Mouse (Mus musculus) intestine, embryonic 14.5 days (tissue): ENCODE results near the gene Higd1c. TPM values are rescaled to one million over a fixed set of nuclear protein-coding genes. Genes with fewer than 3 reads are reported as not detected.
A peak's percentile ranks its signal among the peaks of the same experiment; 100 is the strongest.
"Not testable (repeated sequence)": the region's sequence is repeated elsewhere in the genome, so short reads cannot be mapped to it uniquely, and the experiment has no call there.

ENCODE experiments used
- ATAC-seq: fragments of 200-750 bp; cut with Nextera tagmentation; replicated peaks from 2 replicates; pipeline ENCODE4 v1.8.0; 2017; ENCODE audit warnings: low read depth, moderate number of reproducible peaks, moderate TSS enrichment, moderate library complexity; ENCODE audit not compliant: low FRiP score, low TSS enrichment
- DNase-seq: peaks from one replicate; pipeline ENCODE4 v3.0.0-alpha.2; 2018; ENCODE audit warnings: low spot score
- H3K27ac ChIP-seq: fragments of 300-500 bp; sonication (generic); 2 replicates; pipeline ENCODE4 v1.5.1; 2014; ENCODE audit warnings: low read depth, mild to moderate bottlenecking, control low read depth
- H3K27me3 ChIP-seq: fragments of 300-500 bp; sonication (generic); replicated peaks from 2 replicates; pipeline ENCODE4 v1.6.1; 2014; ENCODE audit warnings: low read length, control low read depth; ENCODE audit not compliant: control insufficient read depth, insufficient read depth
- H3K36me3 ChIP-seq: fragments of 300-500 bp; sonication (generic); 2 replicates; pipeline ENCODE4 v1.6.1; 2014; ENCODE audit warnings: low read length, control low read depth; ENCODE audit not compliant: control insufficient read depth, insufficient read depth
- H3K4me1 ChIP-seq: fragments of 300-500 bp; sonication (generic); replicated peaks from 2 replicates; pipeline ENCODE4 v1.6.1; 2014; ENCODE audit warnings: low read length, control low read depth, mixed read lengths; ENCODE audit not compliant: control insufficient read depth, insufficient read depth
- H3K4me2 ChIP-seq: fragments of 300-500 bp; sonication (generic); 2 replicates; pipeline ENCODE4 v1.6.1; 2014; ENCODE audit warnings: low read length
- H3K4me3 ChIP-seq: fragments of 300-500 bp; sonication (generic); 2 replicates; pipeline ENCODE4 v1.5.1; 2014; ENCODE audit warnings: low read depth, low read length, control low read depth, mixed read lengths
- H3K9ac ChIP-seq: fragments of 300-500 bp; sonication (generic); 2 replicates; pipeline ENCODE4 v1.6.1; 2014; ENCODE audit warnings: mild to moderate bottlenecking, low read length
- H3K9me3 ChIP-seq: fragments of 300-500 bp; sonication (generic); 2 replicates; pipeline ENCODE4 v1.6.1; 2016; ENCODE audit warnings: low read length, control low read depth; ENCODE audit not compliant: control insufficient read depth
- whole genome bisulfite sequencing: fragments of 180-500 bp; shearing (Covaris S2); extraction: QIAGEN DNeasy Blood & Tissue Kit; methylation state at CpG from one replicate; pipeline ENCODE4 v1.1.7; 2014; 5-methylcytosine and 5-hydroxymethylcytosine counted together
- polyA plus RNA-seq: library from polyadenylated mRNA; unstranded; fragments of >200 nt; fragmentation: Nextera tagmentation; extraction: Ambion mirVana; gene quantifications from 2 replicates; pipeline ENCODE4 v1.2.1, GENCODE M21; 2014

Higd1c gene
- polyA plus RNA-seq, 1 experiment from 2014 or later = not detected

- 62% methylated on average over 9 of the region's 9 CpGs for WGBS
- H3K27me3 ChIP-seq = peaks cover 14% of the 10 kb centered on the region
- no peak overlapping the region for H3K4me2 ChIP-seq
- ATAC-seq (no peak), DNase-seq (no peak)
- H3K4me3 ChIP-seq = no peak overlapping the region
- H3K9ac ChIP-seq = no peak overlapping the region
- H3K27ac ChIP-seq = no peak overlapping the region
- no peaks in the 10 kb centered on the region for H3K36me3 ChIP-seq
- H3K9me3 ChIP-seq = no peaks in the 10 kb centered on the region
- H3K4me1 ChIP-seq = peaks cover 17% of the 10 kb centered on the region; the same call in 1 of the 2 replicates
Measured at GRCm38 (mm10) chr15:100419901-100420745, 55.8 kb downstream of the Higd1c start.

GRCm38 (mm10) chr15:100421059-100421757 is 56.9 kb downstream of the Higd1c start:
- Histone ChIP-seq H3K27ac (no peak overlapping the region), H3K9ac (no peak overlapping the region), H3K36me3 (no peaks in the 10 kb centered on the region), H3K4me2 (peak overlapping the region; percentile 98), H3K9me3 (no peaks in the 10 kb centered on the region), H3K4me1 (peaks cover 17% of the 10 kb centered on the region; the same call in 1 of the 2 replicates), H3K27me3 (peaks cover 17% of the 10 kb centered on the region), H3K4me3 (no peak overlapping the region)
- no peak for DNase-seq
- 30% methylated on average over 8 of the region's 8 CpGs for WGBS
- no peak for ATAC-seq

- H3K27ac ChIP-seq = peak within 1 kb of the TSS; percentile 54; the same call in 1 of the 2 replicates
- H3K36me3 ChIP-seq, H3K9me3 ChIP-seq, DNase-seq, ATAC-seq: not testable (repeated sequence)
- peak within 1 kb of the TSS; percentile 87 for H3K9ac ChIP-seq
- peak within 1 kb of the TSS; percentile 98 for H3K4me2 ChIP-seq
- peak within 1 kb of the TSS; percentile 87 for H3K4me3 ChIP-seq
- peaks cover 17% of the 10 kb centered on the region; the same call in 1 of the 2 replicates for H3K4me1 ChIP-seq
- 27% methylated on average over 3 of the region's 3 CpGs for WGBS
- peaks cover 17% of the 10 kb centered on the region for H3K27me3 ChIP-seq
Measured at GRCm38 (mm10) chr15:100421758-100422197, 57.4 kb downstream of the Higd1c start, which contains the start of gene Gm5475. Gene Gm5475, plus strand, starts transcription at chr15:100422147.

GRCm38 (mm10) chr15:100422476-100422875 is 58.1 kb downstream of the Higd1c start:
- Histone ChIP-seq H3K36me3 (no peaks in the 10 kb centered on the region), H3K27me3 (peaks cover 17% of the 10 kb centered on the region), H3K9ac (peak overlapping the region; percentile 87), H3K4me2 (peak overlapping the region; percentile 98), H3K27ac (peak overlapping the region; percentile 54; the same call in 1 of the 2 replicates), H3K9me3 (no peaks in the 10 kb centered on the region), H3K4me3 (peak overlapping the region; percentile 87), H3K4me1 (peaks cover 17% of the 10 kb centered on the region; the same call in 1 of the 2 replicates)
- DNase-seq = no peak
- peak; percentile 57 for ATAC-seq
- WGBS = under 1% methylated on average over 42 of the region's 44 CpGs

- peaks cover 17% of the 10 kb centered on the region for H3K27me3 ChIP-seq
- WGBS = under 1% methylated on average over 65 of the region's 65 CpGs
Measured at GRCm38 (mm10) chr15:100422899-100423860, 58.8 kb downstream of the Higd1c start.

GRCm38 (mm10) chr15:100423916-100424315 is 59.6 kb downstream of the Higd1c start:
- Histone ChIP-seq H3K27me3 (peaks cover 17% of the 10 kb centered on the region), H3K9ac (peak overlapping the region; percentile 87; the same call in 1 of the 2 replicates), H3K9me3 (no peaks in the 10 kb centered on the region), H3K4me3 (peak overlapping the region; percentile 87), H3K27ac (no peak overlapping the region), H3K4me2 (peak overlapping the region; percentile 98), H3K36me3 (no peaks in the 10 kb centered on the region), H3K4me1 (peaks cover 17% of the 10 kb centered on the region; the same call in 1 of the 2 replicates)
- DNase-seq (peak; percentile 68), ATAC-seq (no peak)
- 4% methylated on average over 14 of the region's 14 CpGs for WGBS

More at GRCm38 (mm10) chr15:100422899-100423860, 58.8 kb downstream of the Higd1c start:
- H3K9me3 ChIP-seq = no peaks in the 10 kb centered on the region
- DNase-seq = peak; percentile 97
- ATAC-seq = peak; percentile 99
- peak overlapping the region; percentile 87 for H3K9ac ChIP-seq
- H3K4me1 ChIP-seq = peaks cover 17% of the 10 kb centered on the region; the same call in 1 of the 2 replicates
- peak overlapping the region; percentile 87 for H3K4me3 ChIP-seq
- H3K4me2 ChIP-seq = peak overlapping the region; percentile 98
- H3K36me3 ChIP-seq = no peaks in the 10 kb centered on the region
- H3K27ac ChIP-seq = peak overlapping the region; percentile 54; the same call in 1 of the 2 replicates

- H3K4me2 ChIP-seq = peak within 1 kb of the TSS; percentile 98
- H3K27ac ChIP-seq = no peak within 1 kb of the TSS
- H3K4me3 ChIP-seq = peak within 1 kb of the TSS; percentile 87
- peaks cover 17% of the 10 kb centered on the region for H3K27me3 ChIP-seq
- H3K36me3 ChIP-seq = no peaks in the 10 kb centered on the region
- 27% methylated on average over 17 of the region's 17 CpGs for WGBS
- DNase-seq (no peak), ATAC-seq (no peak)
- H3K9me3 ChIP-seq = no peaks in the 10 kb centered on the region
- no peak within 1 kb of the TSS for H3K9ac ChIP-seq
- peaks cover 17% of the 10 kb centered on the region; the same call in 1 of the 2 replicates for H3K4me1 ChIP-seq
Measured at GRCm38 (mm10) chr15:100424396-100425122, 60.2 kb downstream of the Higd1c start, which contains the start of gene Slc11a2. Gene Slc11a2, minus strand, starts transcription at chr15:100425072.
